Mouse (Mus musculus) hindbrain, embryonic 11.5 days (tissue): ENCODE data around the gene Cherp. TPM values are rescaled to one million over a fixed set of nuclear protein-coding genes. Genes with fewer than 3 reads are reported as not detected.

Source experiments
- ATAC-seq: fragments of 200-750 bp; cut with Nextera tagmentation; 2 replicates; pipeline ENCODE4 v1.8.0; 2017; ENCODE audit warnings: mild to moderate bottlenecking, moderate TSS enrichment, moderate library complexity; ENCODE audit not compliant: low FRiP score
- DNase-seq: peaks from one replicate; pipeline ENCODE4 v3.0.0-alpha.2; 2015; ENCODE audit warnings: low spot score
- H3K27ac ChIP-seq: fragments of 300-500 bp; sonication (generic); 2 replicates; pipeline ENCODE4 v1.5.1; 2014; ENCODE audit warnings: mild to moderate bottlenecking, low read depth, low read length
- H3K27me3 ChIP-seq: fragments of 300-500 bp; sonication (generic); 2 replicates; pipeline ENCODE4 v1.6.1; 2014; ENCODE audit warnings: mild to moderate bottlenecking, low read length, moderate library complexity, mixed read lengths; ENCODE audit not compliant: control insufficient read depth, insufficient read depth
- H3K36me3 ChIP-seq: fragments of 300-500 bp; sonication (generic); 2 replicates; pipeline ENCODE4 v1.6.1; 2014; ENCODE audit warnings: mild to moderate bottlenecking, low read length, moderate library complexity, mixed read lengths; ENCODE audit not compliant: control insufficient read depth, insufficient read depth
- H3K4me1 ChIP-seq: fragments of 300-500 bp; sonication (generic); replicated peaks from 2 replicates; pipeline ENCODE4 v1.6.1; 2014; ENCODE audit warnings: low read length, mixed read lengths; ENCODE audit not compliant: control insufficient read depth, insufficient read depth
- H3K4me2 ChIP-seq: fragments of 300-500 bp; sonication (generic); replicated peaks from 2 replicates; pipeline ENCODE4 v1.6.1; 2014; ENCODE audit warnings: mild to moderate bottlenecking, low read depth, low read length
- H3K4me3 ChIP-seq: fragments of 300-500 bp; sonication (generic); 2 replicates; pipeline ENCODE4 v1.5.1; 2014; ENCODE audit warnings: low read depth, low read length
- H3K9ac ChIP-seq: fragments of 300-500 bp; sonication (generic); 2 replicates; pipeline ENCODE4 v1.6.1; 2014; ENCODE audit warnings: low read depth, low read length
- H3K9me3 ChIP-seq: fragments of 300-500 bp; sonication (generic); 2 replicates; pipeline ENCODE4 v1.6.1; 2016; ENCODE audit warnings: low read length; ENCODE audit not compliant: control insufficient read depth
- WGBS: fragments of 180-500 bp; shearing (Covaris S2); extraction: QIAGEN DNeasy Blood & Tissue Kit; methylation state at CpG from one replicate; pipeline ENCODE4 v1.1.7; 2014; 5-methylcytosine and 5-hydroxymethylcytosine counted together
- polyA plus RNA-seq: library from polyadenylated mRNA; unstranded; fragments of >200 nt; fragmentation: Nextera tagmentation; extraction: Ambion mirVana; gene quantifications from 2 replicates; pipeline ENCODE4 v1.2.1, GENCODE M21; 2014

The Cherp gene
- polyA plus RNA-seq, 1 experiment from 2014 or later: 49.8 TPM

GRCm38 (mm10) chr8:72491017-72491416 lies 16.0 kb upstream of the Cherp start:
- Histone ChIP-seq H3K4me1 (peaks cover 4% of the 10 kb centered on the region; the same call in 1 of the 2 replicates), H3K4me3 (no peak overlapping the region), H3K4me2 (peak overlapping the region; percentile 77; the same call in 1 of the 2 replicates), H3K9ac (no peak overlapping the region), H3K36me3 (no peaks in the 10 kb centered on the region), H3K27ac (no peak overlapping the region), H3K27me3 (no peaks in the 10 kb centered on the region), H3K9me3 (no peaks in the 10 kb centered on the region)
- no peak for DNase-seq
- no peak for ATAC-seq
- WGBS: 94% methylated on average over 2 of the region's 2 CpGs

DNA sequence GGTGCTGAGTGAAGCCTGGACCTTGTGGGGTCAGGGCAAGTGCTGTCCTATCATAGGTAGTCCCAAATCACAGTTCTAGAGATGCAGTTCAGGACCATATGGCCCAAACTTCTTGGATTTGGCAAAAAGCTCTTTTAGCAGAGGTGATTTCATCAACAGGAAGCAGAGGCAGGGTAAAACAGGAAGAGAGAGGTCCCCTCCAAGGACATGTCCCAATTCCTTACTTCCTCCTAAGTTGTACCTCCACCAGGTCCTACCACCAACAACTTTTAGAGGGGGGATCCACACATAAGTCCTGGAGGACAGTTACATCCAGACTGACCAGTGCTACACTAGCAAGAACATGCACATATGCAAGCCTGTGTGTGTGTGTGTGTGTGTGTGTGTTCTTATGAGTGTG lies 12.0 kb upstream of the Cherp start:
- Histone ChIP-seq H3K4me1 (peaks cover 2% of the 10 kb centered on the region; the same call in 1 of the 2 replicates), H3K27ac (no peak overlapping the region), H3K4me3 (no peak overlapping the region), H3K4me2 (no peak overlapping the region), H3K9me3 (no peaks in the 10 kb centered on the region), H3K9ac (no peak overlapping the region), H3K36me3 (peaks cover 8% of the 10 kb centered on the region; the same call in 1 of the 2 replicates), H3K27me3 (no peaks in the 10 kb centered on the region)
- DNase-seq (no peak), ATAC-seq (no peak)

GRCm38 (mm10) chr8:72485456-72486199 lies 10.6 kb upstream of the Cherp start:
- DNase-seq (no peak), ATAC-seq (no peak)
- Histone ChIP-seq H3K36me3 (peaks cover 8% of the 10 kb centered on the region; the same call in 1 of the 2 replicates), H3K4me2 (no peak overlapping the region), H3K4me1 (no peaks in the 10 kb centered on the region; the same call in 1 of the 2 replicates), H3K9ac (no peak overlapping the region), H3K4me3 (no peak overlapping the region), H3K27me3 (no peaks in the 10 kb centered on the region), H3K27ac (no peak overlapping the region), H3K9me3 (no peaks in the 10 kb centered on the region)
- WGBS: 86% methylated on average over 6 of the region's 6 CpGs

GRCm38 (mm10) chr8:72470684-72471083 lies 4.3 kb downstream of the Cherp start:
- Histone ChIP-seq H3K4me1 (0 out of 2 replicates have a peak, but pooled peaks cover 2% of the 10 kb centered on the region), H3K9ac (no peak overlapping the region), H3K27ac (no peak overlapping the region), H3K27me3 (no peaks in the 10 kb centered on the region), H3K9me3 (no peaks in the 10 kb centered on the region), H3K4me3 (no peak overlapping the region), H3K4me2 (no peak overlapping the region), H3K36me3 (peaks cover 35% of the 10 kb centered on the region)
- no peak for ATAC-seq
- 99% methylated on average over 7 of the region's 7 CpGs for WGBS
- no peak for DNase-seq

GRCm38 (mm10) chr8:72469984-72470383 lies 5.0 kb downstream of the Cherp start:
- Histone ChIP-seq H3K4me2 (no peak overlapping the region), H3K4me3 (no peak overlapping the region), H3K27me3 (no peaks in the 10 kb centered on the region), H3K4me1 (0 out of 2 replicates have a peak, but pooled peaks cover 2% of the 10 kb centered on the region), H3K9me3 (no peaks in the 10 kb centered on the region), H3K27ac (no peak overlapping the region), H3K9ac (no peak overlapping the region), H3K36me3 (peaks cover 35% of the 10 kb centered on the region)
- no peak for ATAC-seq
- 95% methylated on average over 8 of the region's 8 CpGs for WGBS
- DNase-seq: no peak

- Histone ChIP-seq H3K4me1 (0 out of 2 replicates have a peak, but pooled peaks cover under 1% of the 10 kb centered on the region), H3K27ac (no peak overlapping the region), H3K27me3 (no peaks in the 10 kb centered on the region), H3K36me3 (peaks cover 35% of the 10 kb centered on the region), H3K9ac (no peak overlapping the region), H3K4me3 (no peak overlapping the region), H3K9me3 (no peaks in the 10 kb centered on the region), H3K4me2 (no peak overlapping the region)
- DNase-seq: no peak
- no peak for ATAC-seq
- WGBS: 94% methylated on average over 2 of the region's 2 CpGs
Observed at GRCm38 (mm10) chr8:72469243-72469642, 5.8 kb downstream of the Cherp start.

DNA sequence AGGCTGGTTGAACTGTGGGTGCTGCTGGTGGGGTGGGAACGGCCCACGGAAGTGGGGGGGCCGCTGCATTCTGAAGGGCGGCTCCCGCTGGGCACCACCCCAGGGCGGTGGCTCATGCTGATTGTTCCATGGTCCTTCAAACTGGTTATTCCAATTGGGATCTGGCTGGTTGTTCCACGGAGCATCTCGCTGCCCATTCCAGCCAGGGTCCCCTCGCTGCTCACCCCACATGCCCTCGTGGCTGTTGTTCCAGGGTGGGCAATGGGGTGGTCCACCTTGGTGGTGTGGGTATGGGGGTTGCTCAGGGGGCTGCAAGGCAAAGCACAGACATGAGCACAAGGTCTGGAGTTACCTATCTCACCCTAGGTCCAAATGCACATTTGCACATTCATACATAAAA lies 10.8 kb downstream of the Cherp start:
- Histone ChIP-seq H3K36me3 (peaks cover 31% of the 10 kb centered on the region), H3K27me3 (no peaks in the 10 kb centered on the region), H3K9me3 (no peaks in the 10 kb centered on the region), H3K4me2 (no peak overlapping the region), H3K4me3 (no peak overlapping the region), H3K9ac (no peak overlapping the region), H3K27ac (no peak overlapping the region), H3K4me1 (no peaks in the 10 kb centered on the region)
- WGBS: 95% methylated on average over 10 of the region's 10 CpGs
- DNase-seq: no peak
- ATAC-seq: no peak

- H3K9me3 ChIP-seq: no peaks in the 10 kb centered on the region
- 90% methylated on average over 4 of the region's 4 CpGs for WGBS
- H3K4me3 ChIP-seq: no peak overlapping the region
- H3K27ac ChIP-seq: no peak overlapping the region
- H3K4me2 ChIP-seq: no peak overlapping the region
- H3K4me1 ChIP-seq: no peaks in the 10 kb centered on the region
- H3K9ac ChIP-seq: no peak overlapping the region
- H3K36me3 ChIP-seq: peaks cover 13% of the 10 kb centered on the region
- ATAC-seq (no peak), DNase-seq (no peak)
- H3K27me3 ChIP-seq: no peaks in the 10 kb centered on the region
Observed at GRCm38 (mm10) chr8:72459881-72460533, 15.0 kb downstream of the Cherp start.

DNA sequence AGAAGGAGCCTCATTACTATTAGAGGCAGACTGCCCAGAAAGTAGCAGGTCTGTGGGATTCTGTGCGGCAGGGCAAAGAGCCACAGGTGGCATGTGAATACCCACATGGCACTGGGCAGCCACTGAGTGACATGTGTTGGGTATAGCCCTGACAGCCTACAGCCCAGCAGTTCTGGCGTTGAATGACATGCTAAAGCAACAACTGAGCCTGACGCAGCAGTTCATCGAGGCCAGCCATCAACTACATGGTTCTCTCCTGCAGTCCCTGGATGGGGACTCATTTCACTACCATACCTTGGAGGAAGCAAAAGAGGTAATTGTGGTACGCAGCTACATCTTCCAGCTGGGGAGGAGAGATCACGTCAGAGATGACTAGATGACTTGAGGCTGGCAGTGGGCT lies 16.6 kb downstream of the Cherp start:
- Histone ChIP-seq H3K4me3 (no peak overlapping the region), H3K27ac (no peak overlapping the region), H3K36me3 (peaks cover 13% of the 10 kb centered on the region; the same call in 1 of the 2 replicates), H3K4me2 (no peak overlapping the region), H3K27me3 (no peaks in the 10 kb centered on the region), H3K9me3 (no peaks in the 10 kb centered on the region), H3K4me1 (no peaks in the 10 kb centered on the region), H3K9ac (no peak overlapping the region)
- no peak for ATAC-seq
- DNase-seq: no peak
- whole genome bisulfite sequencing: 93% methylated on average over 6 of the region's 6 CpGs
